Mouse (Mus musculus) c-Kit-positive CD71-positive TER-119-positive erythroid progenitor cells, embryonic 14.5 days (primary cell): ENCODE measurements around the gene Exoc3l4.

Source experiments
- DNase-seq: peaks from one replicate; pipeline ENCODE4 v3.0.0-alpha.2; 2013; ENCODE audit warnings: low spot score

Exoc3l4 gene

GRCm38 (mm10) chr12:111451561-111451960 lies 34.7 kb downstream of the Exoc3l4 start:
- DNase-seq = no peak

- no peak for DNase-seq
Observed at GRCm38 (mm10) chr12:111454021-111454420, 37.2 kb downstream of the Exoc3l4 start.

GRCm38 (mm10) chr12:111454543-111455280 lies 37.9 kb downstream of the Exoc3l4 start:
- no peak for DNase-seq

GRCm38 (mm10) chr12:111455311-111455846 lies 38.6 kb downstream of the Exoc3l4 start:
- DNase-seq = no peak

GRCm38 (mm10) chr12:111455860-111456259 lies 39.0 kb downstream of the Exoc3l4 start:
- DNase-seq = no peak

GRCm38 (mm10) chr12:111457742-111458141 lies 40.9 kb downstream of the Exoc3l4 start:
- DNase-seq = no peak

GRCm38 (mm10) chr12:111463570-111463969 lies 46.8 kb downstream of the Exoc3l4 start:
- no peak for DNase-seq

- DNase-seq = no peak
Observed at GRCm38 (mm10) chr12:111466369-111466768, 49.6 kb downstream of the Exoc3l4 start.

- no peak for DNase-seq
Observed at GRCm38 (mm10) chr12:111468206-111468605, 51.4 kb downstream of the Exoc3l4 start.

GRCm38 (mm10) chr12:111469507-111469906 lies 52.7 kb downstream of the Exoc3l4 start:
- DNase-seq = peak; percentile 70

GRCm38 (mm10) chr12:111471119-111471518 lies 54.3 kb downstream of the Exoc3l4 start:
- DNase-seq = no peak

- DNase-seq = no peak
Observed at GRCm38 (mm10) chr12:111471721-111472120, 54.9 kb downstream of the Exoc3l4 start.

- DNase-seq = no peak
Observed at GRCm38 (mm10) chr12:111472886-111473285, 56.1 kb downstream of the Exoc3l4 start.

GRCm38 (mm10) chr12:111474384-111474783 lies 57.6 kb downstream of the Exoc3l4 start:
- no peak for DNase-seq

- no peak for DNase-seq
Observed at GRCm38 (mm10) chr12:111474893-111475643, 58.3 kb downstream of the Exoc3l4 start.

- no peak for DNase-seq
Observed at GRCm38 (mm10) chr12:111478924-111479323, 62.1 kb downstream of the Exoc3l4 start.

- peak; percentile 52 for DNase-seq
Observed at GRCm38 (mm10) chr12:111479917-111480316, 63.1 kb downstream of the Exoc3l4 start.
